Mouse (Mus musculus) thymus, adult 2 months (tissue): ENCODE measurements around the gene Foxa3.

ENCODE experiments used
- CTCF ChIP-seq: fragments of 200-500 bp; IDR thresholded peaks from 2 replicates; pipeline ENCODE4 v1.5.1; 2012; ENCODE audit warnings: mild to moderate bottlenecking, control low read depth, low read length, moderate library complexity, borderline replicate concordance; ENCODE audit not compliant: control insufficient read depth, poor library complexity, insufficient read depth; ENCODE audit errors: extremely low read depth
- POLR2A ChIP-seq: fragments of 200-500 bp; IDR thresholded peaks from 2 replicates; pipeline ENCODE4 v1.6.1; 2012; ENCODE audit warnings: mild to moderate bottlenecking, low read length, control low read depth, moderate library complexity; ENCODE audit not compliant: control insufficient read depth, poor library complexity, insufficient read depth; ENCODE audit errors: extremely low read depth

DNA sequence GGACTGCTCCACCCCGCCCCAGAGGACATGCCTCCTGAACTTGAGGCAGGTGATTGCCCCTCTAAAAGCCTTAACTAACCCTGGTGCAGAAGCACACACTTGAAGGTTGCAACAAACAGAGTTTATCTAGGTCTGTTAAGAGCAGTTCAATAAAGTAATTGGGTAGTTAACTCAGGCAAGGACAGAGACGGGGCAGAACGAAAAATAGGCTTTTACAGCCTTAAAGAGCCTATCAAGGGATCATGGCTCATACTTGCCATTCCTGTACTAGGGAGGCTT, 21.6 kb downstream of the Foxa3 start:
- TF ChIP-seq CTCF = no peak
- TF ChIP-seq POLR2A = no peak
